ENCODE assay signal across 8 mouse cellular contexts in genomic region chr1:128417533-128417888, GRCm38 (mm10). TPM values are rescaled to one million over a fixed set of nuclear protein-coding genes. Genes with fewer than 3 reads are reported as not detected.
A peak's percentile ranks its signal among the peaks of the same experiment; 100 is the strongest.
DNase-seq lines count a peak whose midpoint lies in the region; ATAC-seq and TF ChIP-seq lines count a peak whose summit lies in the region.

No protein-coding gene starts in this region.

- no peaks in the 10 kb centered on the region for H3K27me3 ChIP-seq in forebrain, embryonic 13.5 days
- no peaks in the 10 kb centered on the region for H3K27me3 ChIP-seq in myocyte (ENCODE audit: control insufficient read depth, insufficient read depth, insufficient read length)

- H3K4me2 ChIP-seq in forebrain, embryonic 13.5 days: peak overlapping the region; percentile 77
- H3K4me2 ChIP-seq in myocyte (ENCODE audit: low read depth): peak overlapping the region; percentile 42

- ATAC-seq in forebrain, embryonic 13.5 days: no peak

- peaks cover 6% of the 10 kb centered on the region for H3K4me1 ChIP-seq in forebrain, embryonic 13.5 days

- no peaks in the 10 kb centered on the region for H3K36me3 ChIP-seq in forebrain, embryonic 13.5 days (ENCODE audit: poor library complexity, severe bottlenecking)
- H3K36me3 ChIP-seq in myocyte (ENCODE audit: control insufficient read depth, insufficient read depth): peaks cover 9% of the 10 kb centered on the region

- peak overlapping the region; percentile 38 for H3ac ChIP-seq in myocyte (ENCODE audit: control insufficient read depth, insufficient read length)

- no peak overlapping the region for H3K27ac ChIP-seq in forebrain, embryonic 13.5 days

- DNase-seq in adrenal gland, postnatal 14 days: peak; percentile 14
- DNase-seq in adrenal gland, postnatal 36 days: no peak
- peak; percentile 10 to 24 for DNase-seq in lung, adult 18-20 months
- no peak for DNase-seq in lung, postnatal 4 days
- peak; percentile 14 for DNase-seq in liver
- no peak for DNase-seq in urinary bladder, postnatal 36 days (ENCODE audit: low spot score in 2 of 2)

- 42% methylated on average over 5 of the region's 5 CpGs for WGBS in forebrain, embryonic 13.5 days

- no peak for TF ChIP-seq POLR2A in myocyte (IDR thresholded peaks at IDR 0.05; ENCODE audit: insufficient read length, low read depth)

- no peaks in the 10 kb centered on the region for H3K9me3 ChIP-seq in forebrain, embryonic 13.5 days (replicated peaks)

- peaks cover 30% of the 10 kb centered on the region for H3K79me2 ChIP-seq in myocyte (ENCODE audit: control insufficient read depth, insufficient read depth)

- peak overlapping the region; percentile 86 for H3K4me3 ChIP-seq in forebrain, embryonic 13.5 days
- H3K4me3 ChIP-seq in myocyte: peak overlapping the region; percentile 86

- no peak overlapping the region for H3K9ac ChIP-seq in forebrain, embryonic 13.5 days

TF ChIP-seq in myocyte, 11 proteins besides CTCF, POLR2A, EP300 and RAD21:
- TF ChIP-seq MYOD1 (IDR thresholded peaks at IDR 0.05; ENCODE audit: control insufficient read depth in 1 of 3, insufficient read length in 2 of 3, low read depth in 2 of 3): peak in 1 of 3 experiments; percentile 38
- TF ChIP-seq E2F4 (IDR thresholded peaks at IDR 0.05; ENCODE audit: insufficient read depth): no peak
TF ChIP-seq in myocyte: peak in this region for 1.

RNA-seq across cellular contexts. Expression of gene Dars, which starts 0.3 kb away (rescaled TPM):
- total RNA-seq in adrenal gland, postnatal 14 days (2021): 85.9 and 87.5 TPM in 2 replicates
- total RNA-seq in adrenal gland, postnatal 36 days (2021): 100 to 1,000 TPM in 1 of 2 experiments, 10 to 100 TPM in 1; 80.6 to 105 TPM
- 146 and 156 TPM in 2 replicates for polyA plus RNA-seq in forebrain, embryonic 13.5 days (2015; fragmentation: Nextera tagmentation; extraction: Ambion mirVana)
- 63.2 TPM for polyA plus RNA-seq in myocyte (2012; fragmentation: generic; extraction: Trizol)

RNA-seq across cellular contexts. Expression of gene Mcm6, which starts 58.0 kb away (rescaled TPM):
- total RNA-seq in adrenal gland, postnatal 14 days (2021): 49.6 and 56.3 TPM in 2 replicates
- 10 to 100 TPM; 25.4 to 27.2 TPM for total RNA-seq in adrenal gland, postnatal 36 days (2021)
- polyA plus RNA-seq in forebrain, embryonic 13.5 days (2015; fragmentation: Nextera tagmentation; extraction: Ambion mirVana): 172 and 197 TPM in 2 replicates
- polyA plus RNA-seq in myocyte (2012; fragmentation: generic; extraction: Trizol): 27.0 TPM

Comparison
In these comparisons a context has a peak if more than half of its experiments do, and no peak if none do; other contexts are left out.
1. DNase-seq: peak in adrenal gland, postnatal 14 days (single experiment), lung, adult 18-20 months (2 of 2) and liver (single experiment); none in adrenal gland, postnatal 36 days (0 of 2), lung, postnatal 4 days (0 of 2) and urinary bladder, postnatal 36 days (0 of 2).